Mouse (Mus musculus) urinary bladder, postnatal 4 days (tissue): ENCODE measurements at regions not wholly inside any gene's neighbourhood (a gene's known extent, or its start where the extent isn't known, plus 50 kb on each side); places are given as distances from the start of the nearest gene placed in this dataset.

ENCODE experiments used
- DNase-seq, 2 experiments: peaks; one replicate each; pipeline ENCODE4 v3.0.0; 2021 to 2022; ENCODE audit warnings: low spot score in 2 of 2

DNA sequence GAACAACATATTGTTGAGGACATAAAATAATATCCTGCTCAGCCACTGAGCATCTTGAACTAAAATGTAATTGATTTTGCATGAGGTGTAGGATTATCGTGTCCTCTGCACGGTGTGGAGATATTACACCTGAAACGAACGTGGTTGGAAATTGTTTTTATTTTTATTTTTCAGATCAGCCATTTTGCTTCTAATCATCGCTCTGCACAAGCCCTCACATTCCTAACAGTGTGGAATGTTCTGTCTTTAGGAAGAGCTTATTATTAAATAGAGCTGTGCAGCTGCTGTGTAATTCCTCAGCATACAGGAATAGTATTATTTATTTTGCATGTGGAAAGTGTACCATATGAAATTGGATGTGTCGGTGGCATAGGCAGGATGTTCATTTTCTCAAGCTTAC lies 1014.3 kb downstream of the Adgrl2 start:
- DNase-seq: no peak

DNA sequence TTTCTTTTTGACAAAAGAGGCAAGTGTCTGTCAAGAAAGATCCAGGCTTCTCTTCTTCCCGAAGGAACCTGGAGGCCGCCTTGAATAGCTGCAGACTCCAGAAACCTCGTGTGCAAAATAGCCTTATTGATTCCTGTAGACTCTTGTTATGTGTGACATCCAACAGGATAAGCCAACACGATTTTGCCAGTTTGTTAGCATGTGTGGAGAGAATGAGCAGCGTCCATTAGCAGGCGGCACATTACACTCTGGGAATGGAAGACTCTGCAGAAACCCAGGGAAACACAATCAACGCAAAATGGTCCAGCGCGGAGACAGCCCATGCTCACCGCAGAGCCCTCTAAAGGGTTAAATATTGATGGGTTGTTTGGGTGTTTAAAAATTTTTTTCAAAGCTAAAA lies 1014.9 kb downstream of the Adgrl2 start:
- no peak for DNase-seq

GRCm38 (mm10) chr3:147974515-147974914 lies 1015.8 kb downstream of the Adgrl2 start:
- no peak for DNase-seq

DNA sequence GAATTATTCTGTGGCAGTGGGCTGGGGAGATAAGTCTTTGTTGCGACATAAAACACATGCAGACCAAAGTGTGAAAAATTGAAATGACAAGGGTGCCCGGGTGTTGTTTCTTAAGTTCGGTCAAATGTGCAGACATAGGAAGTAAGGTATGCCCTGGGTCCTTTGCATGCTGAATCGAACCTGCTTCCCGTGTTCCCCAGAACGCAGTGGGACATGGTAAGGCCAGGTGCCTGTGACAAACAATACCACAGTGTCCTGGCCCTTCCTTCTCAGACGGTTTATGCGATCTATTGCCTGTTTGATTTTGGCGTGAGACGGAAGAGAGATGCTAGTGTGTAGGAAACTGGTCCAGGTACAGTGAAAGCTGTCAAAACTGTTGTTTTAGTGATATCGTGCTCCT lies 1022.1 kb downstream of the Adgrl2 start:
- DNase-seq: no peak

DNA sequence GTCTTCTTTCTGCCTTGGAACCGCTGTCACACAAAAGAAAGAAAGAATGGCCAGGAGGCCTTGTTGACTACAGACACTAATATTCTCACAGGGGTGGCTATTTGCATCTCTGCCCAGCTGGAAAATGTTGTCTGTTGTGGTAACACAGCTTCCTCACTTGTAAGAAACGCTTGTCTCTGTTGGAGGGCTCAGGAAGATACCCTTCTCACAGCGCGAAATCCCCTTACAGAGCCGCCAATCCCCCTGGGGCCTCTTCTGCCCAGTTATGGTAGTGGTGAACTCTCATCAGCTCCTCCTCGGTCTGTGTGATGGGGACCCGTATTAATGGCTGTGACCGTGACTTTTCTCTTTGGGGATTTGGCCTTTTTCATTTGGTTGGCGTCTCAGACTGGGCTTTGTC lies 1022.5 kb downstream of the Adgrl2 start:
- no peak for DNase-seq

DNA sequence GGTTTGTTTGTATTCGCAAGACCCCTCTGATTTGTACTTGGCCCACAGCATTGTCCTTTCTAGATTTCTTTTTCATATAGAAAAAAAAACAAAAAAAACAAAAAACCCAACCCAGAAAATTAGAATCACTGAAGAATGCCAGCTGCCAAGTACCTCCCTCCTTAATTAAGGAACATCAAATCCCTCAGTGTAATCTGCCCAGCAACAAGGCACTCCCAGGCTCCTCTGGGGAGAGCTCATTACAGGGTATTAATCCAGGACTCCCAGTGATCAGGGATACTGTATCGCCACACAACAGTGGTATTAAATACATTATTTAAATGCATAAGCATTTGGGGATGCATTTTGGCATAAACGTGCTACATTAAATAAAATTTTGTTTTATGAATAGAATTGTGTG lies 1023.1 kb downstream of the Adgrl2 start:
- DNase-seq: no peak

DNA sequence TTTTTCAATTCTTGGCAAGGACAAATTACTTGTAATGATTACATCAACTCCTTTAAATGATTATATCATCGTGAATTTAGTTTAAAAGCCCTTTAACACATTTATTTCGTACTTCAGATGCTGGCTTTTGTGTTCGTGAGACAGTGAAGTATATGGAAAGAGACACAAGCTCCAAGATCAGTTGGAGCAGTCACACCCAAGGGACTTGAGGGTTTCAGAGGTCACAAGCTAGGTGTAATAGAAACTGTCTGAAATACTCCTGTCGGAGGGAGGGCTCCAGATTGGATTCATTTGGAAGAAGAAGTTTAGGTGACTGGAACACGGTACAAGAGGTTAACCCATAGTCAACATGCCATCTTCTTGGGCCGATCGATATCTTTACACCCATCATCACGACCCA lies 1023.5 kb downstream of the Adgrl2 start:
- no peak for DNase-seq

GRCm38 (mm10) chr3:147966379-147966778 lies 1024.0 kb downstream of the Adgrl2 start:
- no peak for DNase-seq

DNA sequence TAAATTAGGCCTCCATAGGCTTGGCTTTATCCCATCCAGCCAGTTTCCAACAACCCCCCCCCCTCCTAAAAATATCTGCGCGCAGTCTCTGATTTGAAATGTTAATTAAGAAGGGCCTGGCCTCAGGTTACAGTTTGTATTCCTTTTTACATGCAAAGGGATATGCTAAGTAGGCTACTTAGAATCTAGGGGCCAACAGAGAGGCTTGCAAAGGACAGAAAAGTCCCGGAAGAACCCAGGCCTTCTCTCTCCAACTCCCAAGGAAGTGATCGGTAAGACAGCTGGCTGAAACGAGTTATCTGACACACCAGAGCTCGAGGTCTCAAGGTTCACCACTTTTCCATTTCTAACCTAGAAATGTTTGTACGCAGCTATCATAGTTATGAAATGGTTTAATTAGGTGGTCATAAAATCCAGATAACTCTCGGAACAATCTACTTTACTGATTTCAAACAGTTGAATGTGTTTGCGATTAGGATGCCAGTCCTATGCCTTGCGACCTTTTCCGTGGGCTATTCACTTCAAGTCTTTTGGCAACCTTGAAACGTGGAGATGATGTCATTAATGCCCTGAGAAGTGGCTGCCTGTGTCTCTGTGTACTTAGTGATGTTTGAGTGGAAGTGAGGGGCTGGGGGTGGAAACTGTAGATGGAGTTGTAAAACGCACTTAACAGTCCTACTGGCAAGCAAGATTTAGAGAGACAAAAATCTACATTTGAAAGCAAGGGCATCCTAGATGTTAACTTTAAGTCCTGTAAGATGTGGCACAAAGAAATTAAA lies 1026.5 kb downstream of the Adgrl2 start:
- DNase-seq: no peak

GRCm38 (mm10) chr3:147948041-147948592 lies 1042.2 kb downstream of the Adgrl2 start:
- DNase-seq: no peak

GRCm38 (mm10) chr3:147943314-147943713 lies 1047.0 kb downstream of the Adgrl2 start:
- no peak for DNase-seq

- DNase-seq: no peak
Observed at GRCm38 (mm10) chr3:147930811-147931251, 1059.5 kb downstream of the Adgrl2 start.

DNA sequence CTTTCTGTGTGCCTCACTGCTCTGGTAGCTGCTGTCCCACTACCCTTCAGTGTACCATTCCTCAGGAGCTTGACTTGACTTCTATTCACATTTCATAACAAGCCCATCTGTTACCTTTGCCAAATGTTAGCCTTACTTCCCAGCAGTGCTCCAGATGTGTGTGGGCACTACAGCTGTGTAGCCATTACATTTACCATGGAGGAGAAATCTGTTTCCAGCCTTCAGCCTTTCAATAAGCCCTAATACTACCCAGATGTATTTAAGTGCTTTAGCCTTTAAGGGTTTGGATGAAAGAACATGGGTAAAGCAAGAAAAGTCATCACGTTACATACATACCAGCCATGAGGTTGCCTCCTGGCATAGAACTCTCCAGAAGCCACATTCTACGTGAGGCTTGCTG lies 1068.0 kb downstream of the Ttll7 start:
- no peak for DNase-seq

DNA sequence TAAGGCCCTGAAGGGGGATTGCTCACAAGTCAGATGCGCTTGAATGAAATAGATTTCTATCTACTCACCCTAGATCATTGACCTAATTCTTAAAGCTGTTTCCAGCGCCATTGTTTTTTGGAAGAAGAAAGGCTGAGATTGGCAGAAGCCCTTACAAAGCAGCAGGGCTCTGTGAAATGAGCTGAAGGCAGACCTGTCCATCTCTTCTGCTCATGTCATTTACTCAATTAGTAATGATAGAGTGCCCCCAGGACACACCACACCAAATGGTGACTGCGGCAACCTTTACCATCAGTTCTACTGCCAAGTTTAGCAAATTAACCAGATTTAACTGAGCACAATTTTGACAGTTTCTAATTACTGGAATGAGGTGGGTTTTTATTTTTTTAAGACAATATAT lies 1067.5 kb downstream of the Ttll7 start:
- DNase-seq: no peak

GRCm38 (mm10) chr3:147919146-147919545 lies 1067.0 kb downstream of the Ttll7 start:
- no peak for DNase-seq

- DNase-seq: no peak
Observed at GRCm38 (mm10) chr3:147896751-147897150, 1044.6 kb downstream of the Ttll7 start.

- no peak for DNase-seq
Observed at GRCm38 (mm10) chr3:147891682-147892081, 1039.5 kb downstream of the Ttll7 start.

DNA sequence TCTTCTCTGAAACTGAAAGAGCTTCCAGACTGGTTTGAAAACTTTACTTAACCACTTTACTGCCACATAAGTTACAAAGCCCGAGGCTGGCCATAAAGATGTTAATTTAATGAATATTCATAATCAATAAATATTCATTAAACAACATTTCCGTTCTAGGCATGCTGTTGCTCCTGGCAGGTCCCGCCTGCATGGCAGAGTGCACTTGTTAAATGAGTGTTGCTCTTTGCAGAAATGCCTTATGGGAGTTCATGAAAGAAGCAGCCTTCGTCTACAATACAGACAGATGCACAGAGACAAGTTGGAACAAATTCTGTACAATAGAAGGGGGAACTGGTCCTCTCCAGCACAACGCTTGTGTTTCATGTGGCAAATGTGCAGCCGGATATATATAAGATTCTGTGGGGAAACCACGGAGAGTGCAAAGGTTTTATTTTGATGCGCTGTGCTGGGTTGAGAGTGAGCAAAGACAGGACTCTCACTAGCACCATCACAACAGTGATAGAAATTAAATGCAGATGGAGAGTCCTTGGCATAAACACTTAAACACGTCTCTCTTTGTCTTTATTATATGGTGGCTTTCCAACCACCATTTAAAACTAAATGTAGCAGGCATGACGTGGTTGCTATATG lies 1034.2 kb downstream of the Ttll7 start:
- DNase-seq: no peak

- DNase-seq: no peak
Observed at GRCm38 (mm10) chr3:147882936-147883645, 1030.9 kb downstream of the Ttll7 start.

DNA sequence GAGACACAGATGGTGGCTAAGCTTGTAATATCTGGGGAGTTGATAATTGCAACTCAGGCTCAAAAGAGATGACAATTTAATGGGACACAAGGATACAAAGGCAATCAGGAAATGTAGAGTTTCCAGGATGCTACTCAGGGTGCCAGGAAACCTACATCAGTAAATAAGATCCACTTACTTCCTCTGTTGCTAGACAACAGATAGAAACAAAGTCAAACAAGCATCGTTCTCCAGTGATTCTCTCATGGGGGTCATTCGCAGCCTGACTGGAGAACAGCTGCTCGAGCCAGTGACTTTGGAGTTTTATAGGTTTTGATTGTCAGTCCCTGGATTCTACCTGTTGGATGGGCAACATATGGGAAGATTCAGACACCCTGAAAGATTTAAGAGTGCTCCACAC lies 1026.5 kb downstream of the Ttll7 start:
- DNase-seq: no peak

- DNase-seq: no peak
Observed at GRCm38 (mm10) chr3:147868281-147868680, 1016.1 kb downstream of the Ttll7 start.

GRCm38 (mm10) chr3:147853346-147853745 lies 1001.2 kb downstream of the Ttll7 start:
- DNase-seq: peak in 1 of 2 experiments; percentile 17
